Mouse (Mus musculus) naive thymus-derived CD4-positive, alpha-beta T cell, adult 2 months (primary cell): ENCODE data around the gene Rnf225.

Experiments used
- DNase-seq: peaks from one replicate; pipeline ENCODE4 v3.0.0-alpha.2; 2011; ENCODE audit warnings: low read depth

The Rnf225 gene

GRCm38 (mm10) chr7:12927693-12928589 is 725 bp downstream of the Rnf225 start:
- DNase-seq: no peak

- no peak for DNase-seq
These were observed 6.5 kb downstream of the Rnf225 start for GRCm38 (mm10) chr7:12933615-12934140.

DNA sequence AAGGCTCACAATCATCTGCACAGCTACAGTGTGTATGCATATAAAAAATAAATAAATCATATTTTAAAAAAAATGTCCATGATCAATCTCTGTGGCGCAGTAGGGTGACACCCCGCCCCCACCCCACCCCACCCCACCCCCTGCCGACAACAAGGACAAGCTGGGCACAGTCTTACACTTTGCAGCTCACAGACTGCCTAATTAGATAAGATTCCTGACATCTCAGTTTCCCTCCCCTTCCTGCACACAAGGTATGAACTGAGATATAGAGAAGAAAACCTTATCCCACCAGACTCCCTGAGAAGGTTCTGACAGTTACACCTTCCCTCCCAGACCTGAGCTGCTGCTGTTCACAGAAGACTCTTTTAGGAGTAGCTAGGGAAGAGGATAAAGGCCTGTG is 7.6 kb downstream of the Rnf225 start:
- DNase-seq: no peak

DNA sequence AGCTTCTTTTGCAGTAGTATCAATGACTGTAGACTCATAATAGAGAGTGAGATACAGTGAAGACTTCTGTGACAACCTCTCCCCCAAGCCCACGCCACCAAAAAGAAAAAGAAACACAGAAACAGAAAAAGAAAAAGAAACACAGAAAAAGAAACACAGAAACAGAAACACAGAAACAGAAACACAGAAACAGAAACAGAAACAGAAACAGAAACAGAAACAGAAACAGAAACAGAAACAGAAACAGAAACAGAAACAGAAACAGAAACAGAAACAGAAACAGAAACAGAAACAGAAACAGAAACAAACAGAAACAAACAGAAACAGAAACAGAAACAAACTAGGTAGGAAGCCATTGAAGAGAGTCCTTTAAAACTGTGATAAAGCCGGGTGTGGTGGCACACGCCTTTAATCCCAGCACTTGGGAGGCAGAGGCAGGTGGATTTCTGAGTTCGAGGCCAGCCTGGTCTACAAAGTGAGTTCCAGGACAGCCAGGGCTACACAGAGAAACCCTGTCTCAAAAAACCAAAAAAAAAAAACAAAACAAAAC is 10.1 kb downstream of the Rnf225 start:
- DNase-seq: peak; percentile 40

DNA sequence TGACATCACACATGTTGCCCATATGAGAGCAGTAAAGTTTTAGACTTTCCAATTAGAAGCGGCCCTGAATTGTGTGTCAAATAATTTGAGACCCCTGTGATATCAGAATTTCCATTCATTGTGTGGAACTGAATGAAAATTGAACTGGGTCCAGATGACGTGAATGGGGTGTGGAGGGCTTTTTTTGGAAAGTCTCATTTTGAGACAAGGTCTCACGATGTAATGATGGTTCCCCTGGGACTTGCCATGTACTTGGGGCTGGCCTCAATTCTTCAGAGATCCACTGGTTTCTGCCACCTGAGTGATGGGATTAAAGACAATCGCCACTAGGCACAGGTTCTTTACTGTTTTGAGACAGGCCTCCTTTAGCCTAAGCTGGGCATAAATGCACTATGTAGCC is 13.4 kb downstream of the Rnf225 start:
- DNase-seq: no peak

DNA sequence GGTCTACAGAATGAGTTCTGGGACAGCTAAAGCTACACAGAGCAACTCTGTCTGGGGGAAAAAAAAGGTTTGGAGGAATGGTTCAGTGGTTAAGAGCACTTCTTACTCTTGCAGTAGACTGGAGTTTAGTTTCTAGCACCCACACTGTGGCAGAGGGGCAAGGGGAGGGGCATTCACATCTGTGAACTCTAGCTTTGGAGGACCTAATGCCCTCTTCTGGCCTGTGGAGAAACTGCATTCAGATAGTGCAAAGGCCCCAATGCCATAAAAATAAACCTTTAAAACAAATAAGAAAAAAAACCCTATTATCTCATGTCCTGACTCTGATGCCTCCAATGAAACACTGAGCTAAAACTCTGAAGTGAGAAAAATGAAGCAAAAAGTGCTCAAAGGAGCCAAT is 16.3 kb downstream of the Rnf225 start:
- peak; percentile 70 for DNase-seq

DNA sequence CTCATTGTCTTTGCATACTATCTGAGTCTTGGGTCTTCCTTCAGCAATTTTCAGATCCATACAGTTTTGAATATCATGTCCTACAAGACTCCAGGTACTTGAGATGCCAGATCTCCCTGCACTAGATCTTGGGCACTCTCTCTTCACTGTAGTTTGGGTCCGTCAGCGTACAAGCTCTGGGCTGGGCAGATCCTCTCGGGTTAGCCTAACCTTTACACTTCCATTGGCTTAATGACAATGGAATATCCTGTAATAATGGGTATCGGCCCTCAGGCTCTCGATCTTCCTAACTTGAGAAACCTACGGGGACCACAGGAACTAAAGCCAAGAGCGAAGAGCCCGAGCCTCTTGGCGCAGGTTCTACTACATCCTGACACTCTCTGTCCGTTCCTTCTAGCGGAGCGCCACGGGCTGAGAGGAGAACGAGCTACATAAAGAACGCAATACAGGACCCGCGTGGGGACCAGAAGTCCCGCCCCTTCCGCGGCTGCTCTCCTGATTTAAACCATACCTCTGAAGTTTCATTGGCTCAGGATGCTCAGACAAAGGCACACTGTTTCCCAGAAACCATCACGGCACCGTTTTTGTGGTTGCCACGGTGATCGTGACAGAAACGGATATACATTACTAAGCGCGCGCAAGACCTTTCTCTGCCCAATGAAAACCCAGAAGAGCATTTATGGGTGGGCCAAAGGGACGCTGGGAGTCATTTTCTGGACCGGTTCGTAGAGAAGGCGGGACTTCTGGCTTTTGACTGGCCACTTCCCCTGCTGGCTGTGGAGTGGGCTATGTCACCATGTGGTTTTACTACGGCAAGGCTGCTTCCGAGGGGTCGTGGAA is 22.0 kb downstream of the Rnf225 start:
- DNase-seq: peak; percentile 98

- no peak for DNase-seq
These were observed 22.6 kb downstream of the Rnf225 start for GRCm38 (mm10) chr7:12949872-12950229.

DNA sequence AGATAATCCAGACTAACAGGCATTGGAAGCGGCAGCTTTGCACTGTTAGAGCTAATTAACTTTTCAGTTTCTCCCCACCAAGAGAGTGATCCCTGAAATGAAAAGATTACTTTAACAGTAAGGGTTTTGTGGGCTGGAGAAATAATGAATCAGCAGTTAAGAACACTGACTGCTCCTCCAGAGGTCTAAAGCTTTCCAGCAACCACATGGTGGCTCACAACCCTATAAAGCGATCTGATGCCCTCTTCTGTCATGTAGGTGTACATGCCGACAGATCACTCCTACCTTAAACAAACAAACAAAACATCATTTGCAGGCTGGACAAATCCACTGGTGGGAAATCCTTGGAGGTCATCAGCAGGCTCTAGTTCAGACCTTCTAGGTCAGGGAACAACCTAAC is 27.7 kb downstream of the Rnf225 start:
- DNase-seq: no peak

GRCm38 (mm10) chr7:12957511-12957910 is 30.3 kb downstream of the Rnf225 start:
- DNase-seq: no peak

DNA sequence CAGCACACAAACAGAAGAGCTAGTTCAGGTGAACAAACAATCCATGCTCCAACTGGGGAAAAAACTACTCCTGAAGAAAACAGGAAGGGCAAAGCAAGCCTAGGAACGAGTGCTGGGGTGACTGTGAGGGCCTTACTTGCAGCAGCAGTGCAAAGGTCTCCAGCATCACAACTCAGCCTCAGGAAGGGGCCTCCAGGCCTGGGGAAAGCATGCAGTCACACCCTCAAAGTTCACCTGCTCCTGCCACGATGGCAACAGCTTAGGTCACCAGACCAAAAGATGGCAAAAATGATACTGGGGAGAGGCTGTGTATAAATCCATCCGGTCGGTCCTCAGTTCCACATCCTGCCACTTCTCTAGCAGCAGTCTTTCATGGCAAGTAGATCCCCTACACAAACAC is 31.7 kb downstream of the Rnf225 start:
- DNase-seq: no peak

GRCm38 (mm10) chr7:12959718-12960117 is 32.5 kb downstream of the Rnf225 start:
- no peak for DNase-seq

DNA sequence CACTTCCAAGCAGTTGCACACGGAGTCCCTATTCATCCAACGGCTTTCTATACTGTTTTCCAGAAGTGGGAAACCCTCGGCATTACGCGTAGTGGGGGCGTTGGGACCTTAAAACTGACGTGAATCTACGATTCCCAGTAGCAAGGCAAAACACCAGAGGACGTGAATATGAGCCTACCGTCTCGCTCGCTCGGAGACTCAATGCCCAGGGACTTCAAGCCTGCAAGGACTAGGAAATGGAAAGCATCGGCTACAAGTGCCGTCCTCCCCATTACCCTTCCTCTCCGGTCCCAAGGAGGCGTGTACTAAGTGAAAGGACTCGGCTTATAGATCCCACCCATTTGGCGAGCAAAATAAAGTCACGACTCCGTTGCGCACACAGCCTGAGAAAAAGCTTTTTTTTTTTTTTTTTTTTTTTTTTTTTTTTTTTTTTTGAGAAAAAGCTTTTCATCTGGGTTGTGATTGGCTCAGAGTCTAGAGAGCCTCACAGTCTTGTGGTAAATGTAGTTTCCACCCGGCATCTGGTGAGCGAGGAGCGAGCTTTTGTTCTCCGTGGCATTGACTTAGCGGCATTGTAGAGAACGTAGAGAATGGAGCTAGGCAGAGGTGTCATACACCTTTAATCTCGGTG is 34.4 kb downstream of the Rnf225 start:
- peak; percentile 90 for DNase-seq

- DNase-seq: peak; percentile 89
These were observed 38.5 kb downstream of the Rnf225 start, which contains the start of gene Zfp324 for GRCm38 (mm10) chr7:12965678-12966091. Gene Zfp324, plus strand, starts transcription at chr7:12965838.

- DNase-seq: peak; percentile 72
These were observed 39.1 kb downstream of the Rnf225 start for GRCm38 (mm10) chr7:12966104-12966845.

- no peak for DNase-seq
These were observed 43.7 kb downstream of the Rnf225 start for GRCm38 (mm10) chr7:12970906-12971305.

GRCm38 (mm10) chr7:12977682-12978389 is 50.6 kb downstream of the Rnf225 start, which contains the start of gene Zfp446:
Gene Zfp446, plus strand, starts transcription at chr7:12977848.
- DNase-seq: peak; percentile 98

DNA sequence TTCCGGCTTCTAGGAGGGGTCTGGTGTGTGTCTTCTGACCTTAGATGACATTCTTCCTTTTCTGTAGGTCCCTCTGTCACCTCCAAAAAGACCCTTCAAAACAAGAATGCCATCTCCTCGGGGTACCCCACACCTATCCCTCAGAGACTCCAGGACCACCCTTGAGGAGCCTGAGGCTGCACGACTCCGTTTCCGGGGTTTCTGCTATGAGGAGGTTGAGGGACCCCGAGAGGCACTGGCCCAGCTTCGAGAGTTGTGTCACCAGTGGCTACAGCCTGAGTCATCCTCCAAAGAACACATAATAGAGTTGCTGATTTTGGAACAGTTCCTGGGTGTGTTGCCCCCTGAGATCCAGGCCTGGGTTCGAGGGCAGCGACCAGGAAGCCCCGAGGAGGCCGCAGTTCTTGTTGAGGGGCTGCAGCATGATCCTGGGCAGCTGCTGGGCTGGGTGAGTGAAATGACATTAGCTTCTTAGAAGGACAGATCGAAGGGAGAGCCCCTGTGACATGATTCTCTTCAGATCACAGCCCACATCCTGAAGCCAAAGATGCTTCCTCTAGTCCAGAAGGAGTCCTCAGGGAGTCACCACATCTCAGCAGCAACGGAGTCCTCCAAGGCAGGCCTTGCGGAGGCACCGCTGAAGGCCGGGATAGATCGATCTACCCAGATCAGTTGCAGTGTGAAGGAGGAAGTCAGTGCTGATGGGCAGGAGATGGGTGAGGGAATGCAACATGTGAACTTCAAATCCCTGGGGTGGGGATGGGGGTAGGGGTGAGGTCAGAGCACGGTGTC is 51.9 kb downstream of the Rnf225 start:
- peak; percentile 36 for DNase-seq

DNA sequence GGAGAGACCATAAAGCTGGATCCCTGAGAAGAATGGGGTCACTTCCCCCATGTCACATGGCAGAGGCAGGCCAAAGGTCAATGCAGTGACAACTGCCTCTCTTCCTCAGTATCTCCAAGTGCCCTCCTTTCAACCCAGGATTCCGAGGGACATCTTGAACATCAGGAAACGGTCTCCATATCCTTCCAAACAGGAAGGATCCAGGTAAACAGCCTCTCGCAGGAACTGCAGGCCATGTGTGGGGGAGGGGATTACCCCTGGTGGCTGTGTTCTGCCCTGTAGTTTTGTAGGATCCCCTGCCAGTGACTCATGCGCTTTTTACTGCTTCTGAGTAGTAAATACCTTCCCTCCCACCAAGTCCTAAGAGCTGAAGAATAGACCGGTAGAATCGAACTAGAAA is 52.6 kb downstream of the Rnf225 start:
- DNase-seq: peak; percentile 34

DNA sequence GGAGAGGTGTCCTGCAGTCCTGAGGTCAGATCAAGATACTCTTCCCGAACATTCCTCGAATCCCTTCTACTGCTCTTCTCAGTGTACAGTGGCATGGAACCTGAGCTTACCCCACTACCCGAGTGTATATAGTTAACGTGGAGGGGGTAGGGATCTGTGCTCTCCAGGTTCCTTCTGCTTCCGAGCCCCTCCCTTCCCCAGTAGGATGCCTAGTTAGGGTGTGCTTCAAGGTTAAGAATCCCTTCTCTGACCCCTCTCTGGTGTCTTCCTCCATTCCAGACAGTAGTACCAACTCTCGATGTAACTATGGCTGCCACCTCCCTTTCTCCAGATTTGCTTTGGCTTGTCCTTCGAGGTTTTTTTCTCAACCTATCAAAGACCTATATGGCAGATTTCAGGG is 53.1 kb downstream of the Rnf225 start:
- no peak for DNase-seq
